Mouse (Mus musculus) heart, embryonic 12.5 days (tissue): ENCODE results near the gene Asns. TPM values are rescaled to one million over a fixed set of nuclear protein-coding genes. Genes with fewer than 3 reads are reported as not detected.
"Not testable (repeated sequence)": the region's sequence is repeated elsewhere in the genome, so short reads cannot be mapped to it uniquely, and the experiment has no call there.

Experiments
- ATAC-seq: fragments of 200-750 bp; cut with Nextera tagmentation; 2 replicates; pipeline ENCODE4 v1.8.0; 2017; ENCODE audit warnings: moderate TSS enrichment, moderate library complexity; ENCODE audit not compliant: insufficient number of reproducible peaks, low FRiP score
- H3K27ac ChIP-seq: fragments of 300-500 bp; sonication (generic); 2 replicates; pipeline ENCODE4 v1.5.1; 2016; ENCODE audit warnings: mild to moderate bottlenecking, moderate library complexity; ENCODE audit not compliant: poor library complexity, severe bottlenecking
- H3K27me3 ChIP-seq: fragments of 300-500 bp; sonication (generic); replicated peaks from 2 replicates; pipeline ENCODE4 v1.6.1; 2016; ENCODE audit warnings: mild to moderate bottlenecking, moderate library complexity
- H3K36me3 ChIP-seq: fragments of 300-500 bp; sonication (generic); 2 replicates; pipeline ENCODE4 v1.6.1; 2016; ENCODE audit warnings: mild to moderate bottlenecking, moderate library complexity
- H3K4me1 ChIP-seq: fragments of 300-500 bp; sonication (generic); replicated peaks from 2 replicates; pipeline ENCODE4 v1.6.1; 2016; ENCODE audit warnings: mild to moderate bottlenecking
- H3K4me2 ChIP-seq: fragments of 300-500 bp; sonication (generic); 2 replicates; pipeline ENCODE4 v1.6.1; 2016; ENCODE audit warnings: mild to moderate bottlenecking, moderate library complexity
- H3K4me3 ChIP-seq: fragments of 300-500 bp; sonication (generic); 2 replicates; pipeline ENCODE4 v1.5.1; 2016; ENCODE audit warnings: mild to moderate bottlenecking
- H3K9ac ChIP-seq: fragments of 300-500 bp; sonication (generic); 2 replicates; pipeline ENCODE4 v1.6.1; 2016; ENCODE audit warnings: mild to moderate bottlenecking, moderate library complexity
- H3K9me3 ChIP-seq: fragments of 300-500 bp; sonication (generic); replicated peaks from 2 replicates; pipeline ENCODE4 v1.6.1; 2016; ENCODE audit warnings: mild to moderate bottlenecking, moderate library complexity
- WGBS: fragments of 180-500 bp; shearing (Covaris S2); methylation state at CpG from one replicate; pipeline ENCODE4 v1.1.7; 2016; 5-methylcytosine and 5-hydroxymethylcytosine counted together
- polyA plus RNA-seq: library from polyadenylated mRNA; unstranded; fragments of >200 nt; fragmentation: Nextera tagmentation; extraction: Ambion mirVana; gene quantifications from 2 replicates; pipeline ENCODE4 v1.2.1, GENCODE M21; 2016

The Asns gene
- polyA plus RNA-seq, 1 experiment from 2014 or later: 38.5 TPM

- WGBS: 84% methylated on average over 8 of the region's 8 CpGs
- Histone ChIP-seq H3K36me3 (peaks cover 9% of the 10 kb centered on the region; the same call in 1 of the 2 replicates), H3K4me2 (no peak overlapping the region), H3K9ac (no peak overlapping the region), H3K4me3 (no peak overlapping the region), H3K27ac (no peak overlapping the region), H3K4me1 (no peaks in the 10 kb centered on the region), H3K9me3 (no peaks in the 10 kb centered on the region), H3K27me3 (no peaks in the 10 kb centered on the region)
- ATAC-seq: no peak
Observed at GRCm38 (mm10) chr6:7676194-7676901, 16.7 kb downstream of the Asns start.

GRCm38 (mm10) chr6:7672438-7673253 lies 20.4 kb downstream of the Asns start:
- H3K27me3 ChIP-seq: no peaks in the 10 kb centered on the region
- no peaks in the 10 kb centered on the region for H3K4me1 ChIP-seq
- no peak overlapping the region for H3K9ac ChIP-seq
- WGBS: 83% methylated on average over 10 of the region's 10 CpGs
- H3K4me3 ChIP-seq: no peak overlapping the region
- H3K36me3 ChIP-seq: peaks cover 6% of the 10 kb centered on the region; the same call in 1 of the 2 replicates
- no peaks in the 10 kb centered on the region for H3K9me3 ChIP-seq
- no peak overlapping the region for H3K27ac ChIP-seq
- H3K4me2 ChIP-seq: no peak overlapping the region
- ATAC-seq: no peak

- Histone ChIP-seq H3K4me2 (no peak overlapping the region), H3K9ac (no peak overlapping the region), H3K4me1 (no peaks in the 10 kb centered on the region), H3K4me3 (no peak overlapping the region), H3K9me3 (no peaks in the 10 kb centered on the region), H3K36me3 (peaks cover 6% of the 10 kb centered on the region; the same call in 1 of the 2 replicates), H3K27me3 (no peaks in the 10 kb centered on the region), H3K27ac (no peak overlapping the region)
- no peak for ATAC-seq
- 60% methylated on average over 3 of the region's 3 CpGs for WGBS
Observed at GRCm38 (mm10) chr6:7671429-7671828, 21.6 kb downstream of the Asns start.

GRCm38 (mm10) chr6:7670588-7670987 lies 22.5 kb downstream of the Asns start:
- no peak overlapping the region for H3K27ac ChIP-seq
- peaks cover 6% of the 10 kb centered on the region; the same call in 1 of the 2 replicates for H3K36me3 ChIP-seq
- no peaks in the 10 kb centered on the region for H3K9me3 ChIP-seq
- H3K4me1 ChIP-seq: no peaks in the 10 kb centered on the region
- no peaks in the 10 kb centered on the region for H3K27me3 ChIP-seq
- no peak overlapping the region for H3K4me2 ChIP-seq
- 49% methylated on average over 3 of the region's 3 CpGs for WGBS
- no peak overlapping the region for H3K9ac ChIP-seq
- no peak overlapping the region for H3K4me3 ChIP-seq
- ATAC-seq: no peak

- no peak overlapping the region for H3K9ac ChIP-seq
- no peak overlapping the region for H3K4me2 ChIP-seq
- 85% methylated on average over 5 of the region's 5 CpGs for WGBS
- no peaks in the 10 kb centered on the region for H3K36me3 ChIP-seq
- H3K4me3 ChIP-seq: no peak overlapping the region
- no peaks in the 10 kb centered on the region for H3K9me3 ChIP-seq
- no peaks in the 10 kb centered on the region for H3K4me1 ChIP-seq
- no peak overlapping the region for H3K27ac ChIP-seq
- no peak for ATAC-seq
- H3K27me3 ChIP-seq: no peaks in the 10 kb centered on the region
Observed at GRCm38 (mm10) chr6:7669721-7670120, 23.3 kb downstream of the Asns start.

- Histone ChIP-seq H3K9me3 (no peaks in the 10 kb centered on the region), H3K27ac (no peak overlapping the region), H3K4me2 (no peak overlapping the region), H3K36me3 (no peaks in the 10 kb centered on the region), H3K27me3 (no peaks in the 10 kb centered on the region), H3K4me3 (no peak overlapping the region), H3K9ac (no peak overlapping the region), H3K4me1 (no peaks in the 10 kb centered on the region)
- ATAC-seq: no peak
- 81% methylated on average over 5 of the region's 5 CpGs for WGBS
Observed at GRCm38 (mm10) chr6:7668332-7668731, 24.7 kb downstream of the Asns start.

GRCm38 (mm10) chr6:7665902-7666301 lies 27.2 kb downstream of the Asns start:
- 90% methylated on average over 4 of the region's 4 CpGs for WGBS
- H3K27me3 ChIP-seq, ATAC-seq, H3K4me2 ChIP-seq, H3K9ac ChIP-seq, H3K36me3 ChIP-seq, H3K9me3 ChIP-seq, H3K27ac ChIP-seq, H3K4me1 ChIP-seq, H3K4me3 ChIP-seq: not testable (repeated sequence)

- Histone ChIP-seq H3K4me3 (no peak overlapping the region), H3K27ac (no peak overlapping the region), H3K27me3 (no peaks in the 10 kb centered on the region), H3K36me3 (no peaks in the 10 kb centered on the region), H3K4me2 (no peak overlapping the region), H3K9me3 (no peaks in the 10 kb centered on the region), H3K4me1 (no peaks in the 10 kb centered on the region), H3K9ac (no peak overlapping the region)
- 61% methylated on average over 4 of the region's 4 CpGs for WGBS
- ATAC-seq: no peak
Observed at GRCm38 (mm10) chr6:7661455-7661854, 31.6 kb downstream of the Asns start.

- Histone ChIP-seq H3K9me3 (no peaks in the 10 kb centered on the region), H3K9ac (no peak overlapping the region), H3K27ac (no peak overlapping the region), H3K36me3 (no peaks in the 10 kb centered on the region), H3K4me1 (no peaks in the 10 kb centered on the region), H3K27me3 (no peaks in the 10 kb centered on the region), H3K4me2 (no peak overlapping the region), H3K4me3 (no peak overlapping the region)
- WGBS: 61% methylated on average over 5 of the region's 5 CpGs
- no peak for ATAC-seq
Observed at GRCm38 (mm10) chr6:7660377-7661080, 32.5 kb downstream of the Asns start.

- Histone ChIP-seq H3K9ac (no peak overlapping the region), H3K27ac (no peak overlapping the region), H3K4me2 (no peak overlapping the region), H3K4me3 (no peak overlapping the region), H3K4me1 (no peaks in the 10 kb centered on the region), H3K9me3 (no peaks in the 10 kb centered on the region), H3K36me3 (no peaks in the 10 kb centered on the region), H3K27me3 (no peaks in the 10 kb centered on the region)
- 82% methylated on average over 1 of the region's 1 CpGs for WGBS
- no peak for ATAC-seq
Observed at GRCm38 (mm10) chr6:7656601-7657000, 36.5 kb downstream of the Asns start.

GRCm38 (mm10) chr6:7648458-7648857 lies 44.6 kb downstream of the Asns start:
- no peak for ATAC-seq
- Histone ChIP-seq H3K9ac (no peak overlapping the region), H3K4me1 (no peaks in the 10 kb centered on the region), H3K36me3 (no peaks in the 10 kb centered on the region), H3K27ac (no peak overlapping the region), H3K4me2 (no peak overlapping the region), H3K27me3 (no peaks in the 10 kb centered on the region), H3K4me3 (no peak overlapping the region), H3K9me3 (no peaks in the 10 kb centered on the region)
